Mouse (Mus musculus): ENCODE data around the gene Bckdk.

DNA sequence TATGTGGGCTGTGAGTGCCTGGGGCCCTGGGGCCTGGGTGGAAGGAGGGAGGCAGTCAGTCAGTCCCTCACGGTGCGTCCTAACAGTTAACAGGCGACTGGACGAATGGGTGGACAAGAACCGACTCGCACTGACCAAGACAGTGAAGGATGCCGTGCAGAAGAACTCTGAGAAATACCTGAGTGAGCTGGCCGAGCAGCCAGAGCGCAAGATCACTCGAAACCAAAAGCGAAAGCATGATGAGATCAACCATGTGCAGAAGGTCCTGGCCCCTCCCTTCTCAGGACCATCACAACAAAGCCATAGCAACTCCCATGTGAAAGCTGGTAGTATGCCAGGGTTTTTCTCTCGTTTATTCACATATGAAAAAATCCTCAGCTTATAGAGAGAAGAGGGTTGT, 11.4 kb downstream of the Bckdk start:
- TF ChIP-seq CTCF (IDR thresholded peaks at IDR 0.05 in 2 of 3, conservative IDR thresholded peaks at IDR 0.05 in 1 of 3; ENCODE audit: control insufficient read depth in 1 of 3, insufficient read depth in 1 of 3, low read depth in 2 of 3, low read length in 3 of 3, poor library complexity in 1 of 3, severe bottlenecking in 1 of 3) (no peak), EP300 (IDR thresholded peaks at IDR 0.05; ENCODE audit: low read depth in 1 of 2, low read length in 2 of 2) (no peak), POLR2A (IDR thresholded peaks at IDR 0.05; ENCODE audit: control insufficient read depth in 1 of 2, insufficient read depth in 1 of 2, low read depth in 1 of 2, low read length in 2 of 2, poor library complexity in 1 of 2) (no peak), USF2 (IDR thresholded peaks at IDR 0.05; ENCODE audit: borderline replicate concordance in 1 of 2, insufficient read depth in 1 of 2, low read depth in 1 of 2, low read length in 2 of 2) (no peak), USF1 (IDR thresholded peaks at IDR 0.05; ENCODE audit: low read depth, low read length) (no peak), GABPA (IDR thresholded peaks at IDR 0.05; ENCODE audit: low read depth, low read length) (no peak), E2F4 (IDR thresholded peaks at IDR 0.05; ENCODE audit: borderline replicate concordance, low read depth, low read length) (no peak), NELFE (IDR thresholded peaks at IDR 0.05; ENCODE audit: low read depth, low read length) (no peak), CHD2 (IDR thresholded peaks at IDR 0.05; ENCODE audit: low read length) (no peak), TCF12 (IDR thresholded peaks at IDR 0.05; ENCODE audit: low read depth, low read length) (no peak), ZMIZ1 (IDR thresholded peaks at IDR 0.05; ENCODE audit: low read depth, low read length) (no peak), ZNF384 (IDR thresholded peaks at IDR 0.05; ENCODE audit: low read depth, low read length) (no peak)
